Mouse (Mus musculus): ENCODE results near the gene Vsx2.

DNA sequence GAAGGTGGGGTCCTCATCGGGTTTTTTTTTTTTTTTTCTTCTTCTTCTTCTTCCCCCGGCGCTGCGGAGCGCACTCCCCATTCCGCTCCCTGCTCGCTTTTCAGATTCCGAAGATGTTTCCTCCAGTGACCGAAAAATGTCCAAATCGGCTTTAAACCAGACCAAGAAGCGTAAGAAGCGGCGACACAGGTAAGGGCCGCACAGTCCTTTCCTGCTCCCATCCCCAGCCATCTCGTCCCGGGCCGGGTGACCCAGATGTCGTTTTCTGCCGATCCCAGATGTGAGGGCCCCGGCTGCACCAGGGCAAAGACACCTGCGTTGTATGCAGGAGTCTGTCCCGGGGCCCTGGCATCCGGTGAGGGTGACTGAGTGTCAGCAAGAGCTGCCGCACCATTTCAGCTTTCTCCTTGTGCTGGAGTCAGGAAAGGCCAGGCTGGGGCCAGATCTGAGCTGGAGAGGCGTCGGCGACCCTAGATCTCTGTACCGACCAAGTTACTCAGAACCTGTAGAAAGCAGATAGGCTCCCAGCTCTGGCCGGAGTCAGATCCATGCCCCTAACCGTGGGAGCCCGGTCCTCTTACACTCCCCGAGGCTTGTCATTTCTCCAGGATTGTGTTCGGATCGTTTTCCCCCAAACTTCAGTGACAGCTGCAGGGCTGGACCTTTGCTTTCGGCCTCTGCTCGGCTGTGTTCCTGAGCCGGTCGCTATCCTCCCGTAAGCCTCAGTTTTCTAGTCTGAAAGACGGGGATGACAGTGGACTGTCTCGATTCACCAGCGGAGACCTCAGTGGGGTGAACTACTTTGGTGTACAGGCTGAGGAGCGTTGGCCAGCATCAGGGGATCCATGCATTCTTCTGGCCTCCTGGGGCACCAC, 2.1 kb downstream of the Vsx2 start:
- TF ChIP-seq CTCF (IDR thresholded peaks at IDR 0.05; ENCODE audit: control insufficient read depth, insufficient read depth, low read length) (no peak), POLR2A (IDR thresholded peaks at IDR 0.05; ENCODE audit: borderline replicate concordance, control insufficient read depth, low read depth, low read length) (no peak)
